Mouse (Mus musculus) cerebellum, adult 9-11 months (tissue): ENCODE data around the gene Huwe1.

Experiments
- DNase-seq: peaks from one replicate; pipeline ENCODE4 v3.0.0; 2022

Huwe1 gene

GRCm38 (mm10) chrX:151800701-151801511 is at the start of gene Huwe1:
TSS of gene Huwe1 (plus strand) at chrX:151800807.
- DNase-seq, result peak; percentile 80

- no peak for DNase-seq
These were observed 20.3 kb upstream of the Huwe1 start for GRCm38 (mm10) chrX:151780348-151780747.

GRCm38 (mm10) chrX:151782939-151783338 is 17.7 kb upstream of the Huwe1 start:
- DNase-seq, result no peak

- no peak for DNase-seq
These were observed 7.8 kb upstream of the Huwe1 start for GRCm38 (mm10) chrX:151792766-151793165.

- DNase-seq, result no peak
These were observed 2.6 kb upstream of the Huwe1 start for GRCm38 (mm10) chrX:151797970-151798369.

GRCm38 (mm10) chrX:151802328-151802955 is 1.8 kb downstream of the Huwe1 start:
- peak; percentile 14 for DNase-seq

GRCm38 (mm10) chrX:151802956-151803776 is 2.6 kb downstream of the Huwe1 start:
- DNase-seq, result peak; percentile 97

GRCm38 (mm10) chrX:151803777-151804101 is 3.1 kb downstream of the Huwe1 start:
- no peak for DNase-seq

- DNase-seq, result peak; percentile 23
These were observed 3.8 kb downstream of the Huwe1 start for GRCm38 (mm10) chrX:151804388-151804787.

GRCm38 (mm10) chrX:151811481-151811880 is 10.9 kb downstream of the Huwe1 start:
- DNase-seq, result no peak

- no peak for DNase-seq
These were observed 13.0 kb downstream of the Huwe1 start for GRCm38 (mm10) chrX:151813656-151814055.

- DNase-seq, result no peak
These were observed 17.1 kb downstream of the Huwe1 start for GRCm38 (mm10) chrX:151817712-151818111.

GRCm38 (mm10) chrX:151828971-151829370 is 28.4 kb downstream of the Huwe1 start:
- DNase-seq, result no peak

- DNase-seq, result no peak
These were observed 30.7 kb downstream of the Huwe1 start for GRCm38 (mm10) chrX:151831260-151831659.

GRCm38 (mm10) chrX:151832982-151833381 is 32.4 kb downstream of the Huwe1 start:
- DNase-seq, result no peak

GRCm38 (mm10) chrX:151859436-151859835 is 58.8 kb downstream of the Huwe1 start:
- DNase-seq, result no peak

GRCm38 (mm10) chrX:151910692-151911091 is 110.1 kb downstream of the Huwe1 start:
- no peak for DNase-seq

GRCm38 (mm10) chrX:151912267-151912666 is 111.7 kb downstream of the Huwe1 start:
- DNase-seq, result no peak

- no peak for DNase-seq
These were observed 128.8 kb downstream of the Huwe1 start for GRCm38 (mm10) chrX:151929390-151929789.

- DNase-seq, result no peak
These were observed 138.2 kb downstream of the Huwe1 start for GRCm38 (mm10) chrX:151938852-151939251.

- DNase-seq, result no peak
These were observed 146.4 kb downstream of the Huwe1 start for GRCm38 (mm10) chrX:151946986-151947385.

- DNase-seq, result no peak
These were observed 147.2 kb downstream of the Huwe1 start for GRCm38 (mm10) chrX:151947781-151948180.

- DNase-seq, result no peak
These were observed 149.6 kb downstream of the Huwe1 start for GRCm38 (mm10) chrX:151950231-151950630.

GRCm38 (mm10) chrX:151951181-151951580 is 150.6 kb downstream of the Huwe1 start:
- no peak for DNase-seq
